Mouse (Mus musculus) brown adipose tissue, adult 24 weeks (tissue): ENCODE results near the gene Mfap5. TPM values are rescaled to one million over a fixed set of nuclear protein-coding genes. Genes with fewer than 3 reads are reported as not detected.
"Not testable (repeated sequence)": the region's sequence is repeated elsewhere in the genome, so short reads cannot be mapped to it uniquely, and the experiment has no call there.

Experiments
- H3K27ac ChIP-seq: fragments of 200-500 bp; replicated peaks from 2 replicates; pipeline ENCODE4 v1.5.1; 2012; ENCODE audit warnings: low read depth, mild to moderate bottlenecking, low read length
- H3K4me1 ChIP-seq: fragments of 200-500 bp; 2 replicates; pipeline ENCODE4 v1.6.1; 2012; ENCODE audit warnings: low read length, mixed read lengths; ENCODE audit not compliant: control insufficient read depth, insufficient read depth, insufficient read length
- H3K4me3 ChIP-seq: fragments of 200-500 bp; 2 replicates; pipeline ENCODE4 v1.5.1; 2012; ENCODE audit warnings: low read depth, mild to moderate bottlenecking, low read length, moderate library complexity; ENCODE audit not compliant: insufficient read depth
- polyA plus RNA-seq: library from polyadenylated mRNA; stranded (reverse); fragments of >200 nt; gene quantifications from 2 replicates; pipeline ENCODE4 v1.2.4, GENCODE M21; 2012; ENCODE audit not compliant: missing spikeins, insufficient read depth, insufficient read length

The Mfap5 gene
- polyA plus RNA-seq = 21.7 and 49.7 TPM in 2 replicates

GRCm38 (mm10) chr6:122505545-122505944 lies at the start of gene Mfap5:
Gene Mfap5, plus strand, starts transcription at chr6:122505845.
- H3K4me3 ChIP-seq = no peak within 1 kb of the TSS
- no peaks in the 10 kb centered on the region for H3K4me1 ChIP-seq
- H3K27ac ChIP-seq = no peak within 1 kb of the TSS

GRCm38 (mm10) chr6:122458946-122459693 lies 46.5 kb upstream of the Mfap5 start:
- Histone ChIP-seq H3K4me1 (no peaks in the 10 kb centered on the region), H3K4me3 (no peak overlapping the region), H3K27ac (no peak overlapping the region)

- Histone ChIP-seq H3K27ac (no peak overlapping the region), H3K4me1 (no peaks in the 10 kb centered on the region)
These were observed 39.4 kb upstream of the Mfap5 start for GRCm38 (mm10) chr6:122466092-122466713.

GRCm38 (mm10) chr6:122469030-122469640 lies 36.5 kb upstream of the Mfap5 start:
- Histone ChIP-seq H3K27ac (no peak overlapping the region), H3K4me3 (no peak overlapping the region)

More at GRCm38 (mm10) chr6:122466092-122466713, 39.4 kb upstream of the Mfap5 start:
- no peak overlapping the region for H3K4me3 ChIP-seq

GRCm38 (mm10) chr6:122470240-122470639 lies 35.4 kb upstream of the Mfap5 start:
- no peaks in the 10 kb centered on the region for H3K4me1 ChIP-seq
- H3K4me3 ChIP-seq = no peak overlapping the region
- H3K27ac ChIP-seq = no peak overlapping the region

More at GRCm38 (mm10) chr6:122469030-122469640, 36.5 kb upstream of the Mfap5 start:
- H3K4me1 ChIP-seq = no peaks in the 10 kb centered on the region

GRCm38 (mm10) chr6:122471461-122471860 lies 34.2 kb upstream of the Mfap5 start:
- H3K27ac ChIP-seq, H3K4me3 ChIP-seq, H3K4me1 ChIP-seq: not testable (repeated sequence)

- H3K4me3 ChIP-seq = no peak overlapping the region
- no peaks in the 10 kb centered on the region for H3K4me1 ChIP-seq
- H3K27ac ChIP-seq = no peak overlapping the region
These were observed 27.6 kb upstream of the Mfap5 start for GRCm38 (mm10) chr6:122478062-122478461.

GRCm38 (mm10) chr6:122485401-122486296 lies 20.0 kb upstream of the Mfap5 start:
- Histone ChIP-seq H3K4me1 (no peaks in the 10 kb centered on the region), H3K4me3 (peak overlapping the region; percentile 59)

GRCm38 (mm10) chr6:122486297-122487117 lies 19.1 kb upstream of the Mfap5 start:
- H3K4me3 ChIP-seq = peak overlapping the region; percentile 59
- no peaks in the 10 kb centered on the region for H3K4me1 ChIP-seq
- H3K27ac ChIP-seq = no peak overlapping the region

More at GRCm38 (mm10) chr6:122485401-122486296, 20.0 kb upstream of the Mfap5 start:
- H3K27ac ChIP-seq = no peak overlapping the region

GRCm38 (mm10) chr6:122490929-122491512 lies 14.6 kb upstream of the Mfap5 start:
- H3K4me3 ChIP-seq = peak overlapping the region; percentile 35; the same call in 1 of the 2 replicates
- H3K27ac ChIP-seq = no peak overlapping the region
- H3K4me1 ChIP-seq = no peaks in the 10 kb centered on the region

- Histone ChIP-seq H3K27ac (no peak overlapping the region), H3K4me3 (peak overlapping the region; percentile 35), H3K4me1 (no peaks in the 10 kb centered on the region)
These were observed 14.1 kb upstream of the Mfap5 start for GRCm38 (mm10) chr6:122491557-122491956.

GRCm38 (mm10) chr6:122492479-122492878 lies 13.2 kb upstream of the Mfap5 start:
- Histone ChIP-seq H3K4me3 (no peak overlapping the region), H3K4me1 (no peaks in the 10 kb centered on the region), H3K27ac (no peak overlapping the region)

GRCm38 (mm10) chr6:122493799-122494472 lies 11.7 kb upstream of the Mfap5 start:
- no peak overlapping the region for H3K4me3 ChIP-seq
- no peak overlapping the region for H3K27ac ChIP-seq
- H3K4me1 ChIP-seq = no peaks in the 10 kb centered on the region
